Mouse (Mus musculus) ES-E14 (cell line): ENCODE measurements around the gene Per1. TPM values are rescaled to one million over a fixed set of nuclear protein-coding genes. Genes with fewer than 3 reads are reported as not detected.

Experiments
- DNase-seq: peaks from one replicate; pipeline ENCODE4 v3.0.0-alpha.2; 2013; ENCODE audit warnings: low read depth, low spot score
- H3K27ac ChIP-seq: 2 replicates; pipeline ENCODE4 v1.5.1; 2012; ENCODE audit warnings: low read depth, mild to moderate bottlenecking, low read length, moderate library complexity, mixed read lengths; ENCODE audit not compliant: poor library complexity, insufficient read depth, severe bottlenecking
- H3K36me3 ChIP-seq: 2 replicates; pipeline ENCODE4 v1.6.1; 2012; ENCODE audit warnings: mild to moderate bottlenecking, low read length, moderate library complexity, mixed read lengths; ENCODE audit not compliant: control insufficient read depth, poor library complexity, insufficient read depth, severe bottlenecking
- H3K4me1 ChIP-seq, 2 experiments: fragments of 150-350 bp in 1 of 2; sonication (generic) in 1 of 2; 2 replicates each; pipeline ENCODE4 v1.6.1; 2012; ENCODE audit warnings: low read length in 2 of 2, mild to moderate bottlenecking in 1 of 2, mixed read lengths in 1 of 2; ENCODE audit not compliant: control insufficient read depth in 2 of 2, insufficient read depth in 2 of 2, poor library complexity in 1 of 2
- H3K4me3 ChIP-seq, 2 experiments: fragments of 150-350 bp in 1 of 2; sonication (generic) in 1 of 2; 2 replicates each; pipeline ENCODE4 v1.5.1; 2012; ENCODE audit warnings: low read length in 2 of 2, low read depth in 1 of 2, mild to moderate bottlenecking in 1 of 2, mixed read lengths in 1 of 2; ENCODE audit not compliant: insufficient read depth in 1 of 2, poor library complexity in 1 of 2, severe bottlenecking in 1 of 2
- H3K9ac ChIP-seq: 2 replicates; pipeline ENCODE4 v1.6.1; 2012; ENCODE audit warnings: low read depth, mild to moderate bottlenecking, low read length, mixed read lengths; ENCODE audit not compliant: poor library complexity, insufficient read depth, severe bottlenecking
- H3K9me3 ChIP-seq: fragments of 150-350 bp; sonication (generic); 2 replicates; pipeline ENCODE4 v1.6.1; 2012; ENCODE audit warnings: low read depth, mild to moderate bottlenecking, low read length; ENCODE audit not compliant: control insufficient read depth, insufficient read depth
- CHD2 ChIP-seq: IDR thresholded peaks from 2 replicates; pipeline ENCODE4 v1.6.1; 2014; ENCODE audit warnings: mild to moderate bottlenecking, low read depth, low read length, inconsistent platforms
- HCFC1 ChIP-seq: IDR thresholded peaks from 2 replicates; pipeline ENCODE4 v1.6.1; 2012; ENCODE audit warnings: low read length, inconsistent platforms, borderline replicate concordance; ENCODE audit not compliant: insufficient read depth
- MAFK ChIP-seq: IDR thresholded peaks from 2 replicates; pipeline ENCODE4 v1.6.1; 2014; ENCODE audit warnings: mild to moderate bottlenecking, low read depth, low read length, inconsistent platforms; ENCODE audit not compliant: insufficient read depth
- ZC3H11A ChIP-seq: IDR thresholded peaks from 2 replicates; pipeline ENCODE4 v1.6.1; 2012; ENCODE audit warnings: low read depth, mild to moderate bottlenecking, inconsistent platforms, low read length, borderline replicate concordance
- ZNF384 ChIP-seq: IDR thresholded peaks from 2 replicates; pipeline ENCODE4 v1.6.1; 2012; ENCODE audit warnings: low read depth, low read length, inconsistent platforms
- in situ Hi-C, 2 experiments: fragments of 600-800 bp; cut with MboI; formaldehyde crosslinking; loops; one replicate each; pipeline ENCODE4 v1.15.1; 2025; ENCODE audit warnings: low sequenced_read_pairs in 2 of 2, inconsistent platforms in 1 of 2; ENCODE audit not compliant: unreplicated experiment in 2 of 2
- total RNA-seq: library from RNA; depleted of rRNA; stranded (reverse); fragments of 300-350 nt; gene quantifications from 2 replicates; pipeline ENCODE4 v1.2.3, GENCODE M21; 2012

Per1 gene
- total RNA-seq, 1 experiment, result 6.0 TPM

GRCm38 (mm10) chr11:69048151-69048550, 46.9 kb upstream of the Per1 start:
- Histone ChIP-seq H3K4me1 (peaks cover 0 to 9% of the 10 kb centered on the region in 2 experiments; a peak in 3 of 4 replicates), H3K27ac (no peak overlapping the region), H3K4me3 (no peak overlapping the region), H3K9ac (no peak overlapping the region), H3K36me3 (peaks cover 30% of the 10 kb centered on the region), H3K9me3 (no peaks in the 10 kb centered on the region)
- in situ Hi-C loops, result no loop called here
- TF ChIP-seq CHD2 (no peak), MAFK (no peak), HCFC1 (no peak), ZNF384 (no peak), ZC3H11A (no peak)
- no peak for DNase-seq

- TF ChIP-seq ZC3H11A (no peak), CHD2 (no peak), ZNF384 (no peak), MAFK (no peak), HCFC1 (no peak)
- Histone ChIP-seq H3K27ac (no peak overlapping the region), H3K9me3 (no peaks in the 10 kb centered on the region), H3K9ac (no peak overlapping the region), H3K4me1 (peaks cover 0 to 9% of the 10 kb centered on the region in 2 experiments; a peak in 3 of 4 replicates), H3K4me3 (no peak overlapping the region), H3K36me3 (peaks cover 30% of the 10 kb centered on the region)
- DNase-seq, result no peak
- in situ Hi-C loops, result no loop called here
Observed at GRCm38 (mm10) chr11:69050748-69051147, 44.3 kb upstream of the Per1 start.

GRCm38 (mm10) chr11:69051771-69052170, 43.2 kb upstream of the Per1 start:
- H3K4me3 ChIP-seq, result no peak overlapping the region
- H3K9ac ChIP-seq, result no peak overlapping the region
- H3K36me3 ChIP-seq, result peaks cover 30% of the 10 kb centered on the region
- no peaks in the 10 kb centered on the region for H3K9me3 ChIP-seq
- peaks cover 0 to 9% of the 10 kb centered on the region in 2 experiments; a peak in 3 of 4 replicates for H3K4me1 ChIP-seq
- no peak for DNase-seq
- TF ChIP-seq ZC3H11A (no peak), CHD2 (no peak), MAFK (no peak), HCFC1 (no peak), ZNF384 (no peak)
- in situ Hi-C loops, result no loop called here
- H3K27ac ChIP-seq, result no peak overlapping the region

GRCm38 (mm10) chr11:69052824-69053421, 42.1 kb upstream of the Per1 start:
- Histone ChIP-seq H3K4me1 (0 out of 4 replicates have a peak, but pooled peaks cover 0 to 4% of the 10 kb centered on the region in 2 experiments), H3K4me3 (no peak overlapping the region), H3K36me3 (peaks cover 25% of the 10 kb centered on the region), H3K9me3 (no peaks in the 10 kb centered on the region), H3K9ac (no peak overlapping the region), H3K27ac (no peak overlapping the region)
- DNase-seq, result no peak
- no peak for TF ChIP-seq CHD2
- no peak for TF ChIP-seq HCFC1
- no peak for TF ChIP-seq MAFK
- TF ChIP-seq ZC3H11A, result no peak
- TF ChIP-seq ZNF384, result no peak
- in situ Hi-C loops, result no loop called here

- no peak overlapping the region for H3K9ac ChIP-seq
- H3K4me3 ChIP-seq, result no peak overlapping the region
- TF ChIP-seq HCFC1, result no peak
- no peak for TF ChIP-seq ZNF384
- TF ChIP-seq ZC3H11A, result no peak
- TF ChIP-seq MAFK, result no peak
- no peak for TF ChIP-seq CHD2
- DNase-seq, result no peak
- H3K9me3 ChIP-seq, result no peaks in the 10 kb centered on the region
- H3K27ac ChIP-seq, result no peak overlapping the region
- no peaks in the 10 kb centered on the region for H3K4me1 ChIP-seq
- peaks cover 16% of the 10 kb centered on the region for H3K36me3 ChIP-seq
- in situ Hi-C loops, result no loop called here
Observed at GRCm38 (mm10) chr11:69053848-69054247, 41.2 kb upstream of the Per1 start.
